ENCODE assay signal across 8 mouse cellular contexts in the genomic region with DNA sequence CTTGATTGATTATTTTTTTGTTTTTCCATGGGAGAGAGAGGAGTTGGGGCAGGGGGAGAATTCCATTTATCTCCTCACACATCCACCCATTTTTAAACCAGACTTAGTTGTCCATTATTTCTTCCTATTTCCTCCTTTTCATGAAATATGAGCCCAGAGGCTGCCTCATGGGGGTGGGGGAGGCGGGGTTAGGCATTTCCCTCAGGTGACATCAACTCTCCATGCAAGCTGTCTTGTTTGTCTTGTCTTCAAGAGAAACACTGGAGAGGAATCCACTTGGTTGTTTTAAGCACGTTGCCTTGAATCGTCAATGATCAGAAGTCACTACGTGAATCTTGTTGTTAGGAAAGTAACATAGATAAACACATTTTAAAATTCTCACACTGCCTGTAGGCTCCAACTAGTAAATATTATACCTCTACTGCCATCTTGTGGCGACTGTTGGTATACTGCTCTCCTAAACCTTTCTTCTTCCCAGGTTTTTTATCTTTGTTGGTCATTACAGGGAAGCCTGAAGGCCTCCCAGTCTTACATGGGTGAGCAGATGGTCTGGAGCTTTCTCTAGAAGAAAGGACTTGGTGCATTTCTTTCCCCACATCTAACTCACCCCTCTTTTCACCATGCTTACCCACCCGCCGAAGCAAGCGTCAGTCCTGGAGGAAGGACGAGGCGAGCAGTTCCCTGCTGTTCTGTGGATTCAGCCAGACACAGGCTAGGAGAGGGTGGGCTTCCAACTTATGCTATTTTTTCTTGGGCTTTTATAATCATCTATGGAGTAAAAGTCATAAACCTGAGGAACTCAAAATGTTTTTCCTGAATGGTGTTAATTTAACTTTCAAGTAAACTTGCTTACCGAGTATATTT. TPM values are rescaled to one million over a fixed set of nuclear protein-coding genes. Genes with fewer than 3 reads are reported as not detected.
DNase-seq lines count a peak whose midpoint lies in the region; ATAC-seq and TF ChIP-seq lines count a peak whose summit lies in the region.

No protein-coding gene starts in this region.

- TF ChIP-seq EP300 in heart, adult 2 months (IDR thresholded peaks at IDR 0.05; ENCODE audit: insufficient read depth, low read depth, low read length), result no peak

- 49% methylated on average over 11 of the region's 11 CpGs for WGBS in heart, adult 2 months
- WGBS in kidney, adult 2 months, result 49% methylated on average over 11 of the region's 11 CpGs
- WGBS in limb, embryonic 11.5 days, result 41% methylated on average over 11 of the region's 11 CpGs
- 34% methylated on average over 11 of the region's 11 CpGs for WGBS in midbrain, embryonic 15.5 days

- peak; percentile 91 for TF ChIP-seq CTCF in heart, adult 2 months (IDR thresholded peaks at IDR 0.05)
- no peak for TF ChIP-seq CTCF in kidney, adult 2 months (conservative IDR thresholded peaks at IDR 0.05; ENCODE audit: insufficient read depth, insufficient read length, low read depth, low read length)

- no peak; the same call in 1 of the 2 replicates for ATAC-seq in limb, embryonic 11.5 days (ENCODE audit: insufficient number of reproducible peaks, low FRiP score, low TSS enrichment, low read depth)
- ATAC-seq in midbrain, embryonic 15.5 days (replicated peaks), result peak; percentile 76

- no peaks in the 10 kb centered on the region for H3K79me2 ChIP-seq in heart, adult 2 months (replicated peaks; ENCODE audit: control insufficient read depth, insufficient read depth, low read length)

- no peak overlapping the region for H3K4me2 ChIP-seq in limb, embryonic 11.5 days (ENCODE audit: low read depth, severe bottlenecking)
- peak overlapping the region; percentile 10; the same call in 1 of the 2 replicates for H3K4me2 ChIP-seq in midbrain, embryonic 15.5 days

- H3K4me1 ChIP-seq in heart, adult 2 months (ENCODE audit: control insufficient read depth, insufficient read depth, low read length), result peaks cover 4% of the 10 kb centered on the region
- no peaks in the 10 kb centered on the region for H3K4me1 ChIP-seq in kidney, adult 2 months (ENCODE audit: control insufficient read depth, insufficient read depth, low read length)
- H3K4me1 ChIP-seq in limb, embryonic 11.5 days (ENCODE audit: control insufficient read depth, insufficient read depth, low read length), result no peaks in the 10 kb centered on the region
- no peaks in the 10 kb centered on the region for H3K4me1 ChIP-seq in midbrain, embryonic 15.5 days

- H3K4me3 ChIP-seq in heart, adult 2 months, result no peak overlapping the region
- no peak overlapping the region for H3K4me3 ChIP-seq in kidney, adult 2 months (ENCODE audit: insufficient read depth, low read depth, low read length)
- H3K4me3 ChIP-seq in limb, embryonic 11.5 days (ENCODE audit: low read depth, low read length), result no peak overlapping the region
- no peak overlapping the region for H3K4me3 ChIP-seq in midbrain, embryonic 15.5 days

- no peak for TF ChIP-seq POLR2A in heart, adult 2 months (IDR thresholded peaks at IDR 0.05; ENCODE audit: insufficient read depth, low read depth, low read length)
- TF ChIP-seq POLR2A in kidney, adult 2 months (IDR thresholded peaks at IDR 0.05; ENCODE audit: low read depth, low read length), result no peak

- intact Hi-C loops in heart, adult 2 months (cut with DNase I), result loop anchor here (2.0 to 10.0 kb wide), 5 partner anchors 209 to 1511 kb away; no protein-coding TSS in a partner anchor

- no peak overlapping the region for H3K9ac ChIP-seq in heart, adult 2 months (ENCODE audit: low read depth, low read length)
- H3K9ac ChIP-seq in limb, embryonic 11.5 days (ENCODE audit: low read length), result no peak overlapping the region
- no peak overlapping the region for H3K9ac ChIP-seq in midbrain, embryonic 15.5 days

- no peak overlapping the region for H3K27ac ChIP-seq in heart, adult 2 months
- no peak overlapping the region for H3K27ac ChIP-seq in kidney, adult 2 months (ENCODE audit: insufficient read depth, low read depth, low read length)
- no peak overlapping the region for H3K27ac ChIP-seq in limb, embryonic 11.5 days (replicated peaks; ENCODE audit: low read depth, low read length)
- H3K27ac ChIP-seq in midbrain, embryonic 15.5 days, result no peak overlapping the region

- H3K36me3 ChIP-seq in heart, adult 2 months (ENCODE audit: control insufficient read depth, insufficient read depth, low read length), result peaks cover 2% of the 10 kb centered on the region; the same call in 1 of the 2 replicates
- no peaks in the 10 kb centered on the region for H3K36me3 ChIP-seq in kidney, adult 2 months (ENCODE audit: control insufficient read depth, insufficient read depth, low read length)
- H3K36me3 ChIP-seq in limb, embryonic 11.5 days (ENCODE audit: control insufficient read depth, insufficient read depth, low read length), result no peaks in the 10 kb centered on the region
- H3K36me3 ChIP-seq in midbrain, embryonic 15.5 days (replicated peaks), result no peaks in the 10 kb centered on the region

- DNase-seq in urinary bladder, postnatal 25 days (ENCODE audit: low spot score), result peak; percentile 52
- DNase-seq in urinary bladder, postnatal 10 days (ENCODE audit: low spot score), result no peak
- peak; percentile 78 for DNase-seq in embryo, embryonic 10 days (ENCODE audit: low spot score)
- DNase-seq in heart, adult 2 months, result peak in 1 of 2 experiments; percentile 40
- peak; percentile 71 for DNase-seq in kidney, adult 2 months
- peak; percentile 84 for DNase-seq in limb, embryonic 11.5 days (ENCODE audit: low spot score)
- peak; percentile 28 to 33 for DNase-seq in urinary bladder, postnatal 36 days (ENCODE audit: low spot score in 2 of 2)

- no peaks in the 10 kb centered on the region for H3K9me3 ChIP-seq in limb, embryonic 11.5 days (ENCODE audit: control insufficient read depth, low read length)
- no peaks in the 10 kb centered on the region for H3K9me3 ChIP-seq in midbrain, embryonic 15.5 days

- H3K27me3 ChIP-seq in heart, adult 2 months (ENCODE audit: control insufficient read depth, insufficient read depth, low read length), result no peaks in the 10 kb centered on the region
- H3K27me3 ChIP-seq in kidney, adult 2 months (replicated peaks; ENCODE audit: control insufficient read depth, insufficient read depth, low read length), result no peaks in the 10 kb centered on the region
- no peaks in the 10 kb centered on the region for H3K27me3 ChIP-seq in limb, embryonic 11.5 days (ENCODE audit: control insufficient read depth, insufficient read depth, low read length)
- H3K27me3 ChIP-seq in midbrain, embryonic 15.5 days (replicated peaks), result peaks cover 11% of the 10 kb centered on the region; the same call in 1 of the 2 replicates

RNA-seq across cellular contexts. Expression of a gene that starts 8.7 kb away (rescaled TPM):
- total RNA-seq in heart, adult 2 months (2021), result 10 to 100 TPM; 11.0 to 13.6 TPM
- polyA plus RNA-seq in heart, adult 2 months (2012; rRNA removed), result 2.2 and 3.4 TPM in 2 replicates
- 1.6 and 1.7 TPM in 2 replicates for polyA plus RNA-seq in kidney, adult 2 months (2012; rRNA removed)
- polyA plus RNA-seq in limb, embryonic 11.5 days (2014; fragmentation: Nextera tagmentation; extraction: Ambion mirVana), result 2.1 and 2.3 TPM in 2 replicates
- polyA plus RNA-seq in midbrain, embryonic 15.5 days (2015; fragmentation: Nextera tagmentation; extraction: Ambion mirVana), result 4.3 TPM in 2 replicates
